Mouse (Mus musculus) stomach, embryonic 16.5 days (tissue): ENCODE data around the gene Ccm2. TPM values are rescaled to one million over a fixed set of nuclear protein-coding genes. Genes with fewer than 3 reads are reported as not detected.

ENCODE experiments used
- ATAC-seq: fragments of 200-750 bp; cut with Nextera tagmentation; 2 replicates; pipeline ENCODE4 v1.8.0; 2017; ENCODE audit warnings: moderate number of reproducible peaks, moderate TSS enrichment; ENCODE audit not compliant: insufficient read depth, low FRiP score
- H3K27ac ChIP-seq: fragments of 300-500 bp; sonication (generic); 2 replicates; pipeline ENCODE4 v1.5.1; 2014; ENCODE audit warnings: low read length
- H3K27me3 ChIP-seq: fragments of 300-500 bp; sonication (generic); 2 replicates; pipeline ENCODE4 v1.6.1; 2014; ENCODE audit warnings: low read length, control low read depth, mixed read lengths; ENCODE audit not compliant: control insufficient read depth, insufficient read depth
- H3K36me3 ChIP-seq: fragments of 300-500 bp; sonication (generic); 2 replicates; pipeline ENCODE4 v1.6.1; 2014; ENCODE audit warnings: low read length; ENCODE audit not compliant: control insufficient read depth, insufficient read depth
- H3K4me1 ChIP-seq: fragments of 300-500 bp; sonication (generic); 2 replicates; pipeline ENCODE4 v1.6.1; 2014; ENCODE audit warnings: low read length, control low read depth, mixed read lengths; ENCODE audit not compliant: control insufficient read depth, insufficient read depth
- H3K4me2 ChIP-seq: fragments of 300-500 bp; sonication (generic); 2 replicates; pipeline ENCODE4 v1.6.1; 2014; ENCODE audit warnings: low read depth, low read length, mixed read lengths
- H3K4me3 ChIP-seq: fragments of 300-500 bp; sonication (generic); replicated peaks from 2 replicates; pipeline ENCODE4 v1.5.1; 2014; ENCODE audit warnings: mild to moderate bottlenecking, low read length
- H3K9ac ChIP-seq: fragments of 300-500 bp; sonication (generic); 2 replicates; pipeline ENCODE4 v1.6.1; 2014; ENCODE audit warnings: low read length
- H3K9me3 ChIP-seq: fragments of 300-500 bp; sonication (generic); replicated peaks from 2 replicates; pipeline ENCODE4 v1.6.1; 2016; ENCODE audit warnings: low read length, control low read depth; ENCODE audit not compliant: control insufficient read depth
- WGBS: fragments of 180-500 bp; shearing (Covaris S2); extraction: QIAGEN DNeasy Blood & Tissue Kit; methylation state at CpG from one replicate; pipeline ENCODE4 v1.1.7; 2014; 5-methylcytosine and 5-hydroxymethylcytosine counted together
- polyA plus RNA-seq: library from polyadenylated mRNA; unstranded; fragments of >200 nt; fragmentation: Nextera tagmentation; extraction: Ambion mirVana; gene quantifications from 2 replicates; pipeline ENCODE4 v1.2.1, GENCODE M21; 2015

Ccm2 gene
- polyA plus RNA-seq, 1 experiment from 2014 or later: 66.5 TPM

DNA sequence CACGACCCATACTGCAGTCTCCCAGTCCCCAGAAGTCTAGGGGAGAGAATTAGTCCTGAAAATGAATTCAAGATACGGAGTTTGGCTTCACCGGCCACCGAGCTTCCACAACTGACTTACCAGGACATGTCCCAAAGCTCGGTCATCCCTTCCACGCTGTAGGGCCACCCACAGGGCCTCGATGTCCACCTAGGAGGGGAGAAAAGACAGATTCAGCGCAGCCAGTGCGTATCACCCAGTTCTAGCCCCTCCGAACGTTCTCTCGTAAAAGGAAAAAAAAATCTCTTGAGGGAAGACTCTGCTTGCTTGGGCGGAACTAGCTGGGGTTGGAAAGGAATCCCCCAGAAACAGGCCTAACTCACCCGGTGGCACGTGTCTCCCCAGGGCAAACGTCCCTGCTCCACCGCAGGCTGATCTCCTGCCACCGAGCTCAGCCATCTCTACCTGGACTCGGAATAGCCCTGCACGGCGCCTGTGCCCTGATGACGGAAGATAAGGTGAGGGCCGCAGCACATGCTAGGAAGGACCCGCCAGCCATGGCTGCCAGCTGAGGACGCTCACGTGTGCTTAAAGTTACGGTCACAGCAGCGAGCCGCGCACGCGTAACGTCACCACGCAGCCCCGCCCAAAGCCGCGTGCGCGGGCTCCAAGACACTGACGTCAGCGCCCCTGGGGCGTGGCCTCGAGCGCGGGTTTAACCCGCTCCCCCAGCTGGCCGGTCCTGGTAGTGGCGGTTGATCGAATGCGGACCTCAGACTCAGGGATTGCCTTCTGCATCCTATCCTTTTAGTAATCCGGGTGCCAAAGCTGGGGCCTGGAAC lies 18.3 kb upstream of the Ccm2 start:
- under 1% methylated on average over 51 of the region's 51 CpGs for WGBS
- peak overlapping the region; percentile 78 for H3K4me3 ChIP-seq
- peak; percentile 97 for ATAC-seq
- peak overlapping the region; percentile 83 for H3K4me2 ChIP-seq
- no peaks in the 10 kb centered on the region for H3K9me3 ChIP-seq
- no peaks in the 10 kb centered on the region for H3K27me3 ChIP-seq
- H3K36me3 ChIP-seq: peaks cover 31% of the 10 kb centered on the region
- H3K4me1 ChIP-seq: peaks cover 10% of the 10 kb centered on the region
- H3K9ac ChIP-seq: peak overlapping the region; percentile 92
- H3K27ac ChIP-seq: peak overlapping the region; percentile 89

DNA sequence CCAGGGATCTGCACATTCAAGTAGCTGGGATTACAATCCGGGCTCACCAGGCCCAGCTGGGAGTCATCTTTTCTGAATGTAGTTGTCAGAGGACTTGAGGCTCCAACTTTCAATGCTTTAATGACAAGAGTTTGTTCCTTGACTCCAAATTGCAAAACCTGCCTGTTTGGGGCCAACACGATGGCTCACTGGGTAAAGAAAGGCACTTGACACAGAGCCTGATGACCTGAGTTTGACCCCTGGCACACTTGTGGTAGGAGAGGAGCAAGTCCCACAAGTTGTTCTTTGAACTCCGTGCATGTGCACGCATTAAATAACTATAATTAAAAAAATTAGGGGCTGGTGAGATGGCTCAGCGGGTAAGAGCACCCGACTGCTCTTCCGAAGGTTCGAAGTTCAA lies 16.7 kb upstream of the Ccm2 start:
- Histone ChIP-seq H3K27me3 (no peaks in the 10 kb centered on the region), H3K4me1 (peaks cover 10% of the 10 kb centered on the region), H3K4me2 (no peak overlapping the region), H3K36me3 (peaks cover 16% of the 10 kb centered on the region), H3K9me3 (no peaks in the 10 kb centered on the region), H3K9ac (no peak overlapping the region), H3K27ac (no peak overlapping the region), H3K4me3 (no peak overlapping the region)
- no peak for ATAC-seq
- WGBS: 92% methylated on average over 8 of the region's 8 CpGs

DNA sequence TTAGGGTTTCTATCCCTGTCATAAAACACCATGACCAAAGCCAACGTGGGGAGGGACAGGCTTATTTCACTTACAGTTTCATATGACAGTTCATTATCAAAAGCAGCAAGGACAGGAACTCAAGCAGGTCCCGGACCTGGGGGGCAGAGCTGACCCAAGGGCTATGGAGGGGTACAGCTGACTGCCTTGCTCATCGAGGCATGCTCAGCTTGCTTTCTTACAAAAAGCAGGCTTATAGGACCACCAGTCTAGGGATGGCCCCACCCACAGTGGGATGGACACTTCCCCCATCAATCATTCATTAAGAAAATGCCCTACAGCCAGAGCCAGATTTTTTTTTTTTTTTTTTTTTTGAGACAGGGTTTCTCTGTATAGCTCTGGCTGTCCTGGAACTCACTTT lies 15.9 kb upstream of the Ccm2 start:
- Histone ChIP-seq H3K9me3 (no peaks in the 10 kb centered on the region), H3K9ac (no peak overlapping the region), H3K4me2 (no peak overlapping the region), H3K4me1 (peaks cover 10% of the 10 kb centered on the region), H3K27me3 (no peaks in the 10 kb centered on the region), H3K36me3 (peaks cover 9% of the 10 kb centered on the region), H3K4me3 (no peak overlapping the region), H3K27ac (no peak overlapping the region)
- 92% methylated on average over 3 of the region's 3 CpGs for WGBS
- ATAC-seq: no peak

DNA sequence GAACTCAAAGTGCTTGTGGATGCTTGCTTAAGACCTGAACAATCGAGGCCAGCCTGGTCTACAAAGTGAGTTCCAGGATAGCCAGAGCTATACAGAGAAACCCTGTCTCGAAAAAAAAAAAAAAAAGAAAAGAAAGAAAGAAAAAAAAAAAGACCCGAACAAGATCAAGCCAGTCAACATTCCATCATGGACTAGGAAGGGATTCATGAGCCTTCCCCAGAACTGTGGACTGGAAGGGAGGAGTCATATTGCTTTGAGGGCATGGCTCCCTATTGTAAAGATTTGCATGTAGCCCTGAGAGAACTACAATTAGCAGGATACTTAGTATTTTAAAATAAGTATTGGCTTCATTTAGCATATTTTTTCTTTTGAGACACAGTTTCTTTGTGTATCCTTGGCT lies 2.0 kb upstream of the Ccm2 start:
- no peak for ATAC-seq
- H3K27me3 ChIP-seq: no peaks in the 10 kb centered on the region
- no peak overlapping the region for H3K4me2 ChIP-seq
- H3K27ac ChIP-seq: no peak overlapping the region
- 76% methylated on average over 3 of the region's 3 CpGs for WGBS
- H3K4me3 ChIP-seq: no peak overlapping the region
- H3K9ac ChIP-seq: no peak overlapping the region
- peaks cover 11% of the 10 kb centered on the region for H3K4me1 ChIP-seq
- H3K9me3 ChIP-seq: no peaks in the 10 kb centered on the region
- no peaks in the 10 kb centered on the region for H3K36me3 ChIP-seq

DNA sequence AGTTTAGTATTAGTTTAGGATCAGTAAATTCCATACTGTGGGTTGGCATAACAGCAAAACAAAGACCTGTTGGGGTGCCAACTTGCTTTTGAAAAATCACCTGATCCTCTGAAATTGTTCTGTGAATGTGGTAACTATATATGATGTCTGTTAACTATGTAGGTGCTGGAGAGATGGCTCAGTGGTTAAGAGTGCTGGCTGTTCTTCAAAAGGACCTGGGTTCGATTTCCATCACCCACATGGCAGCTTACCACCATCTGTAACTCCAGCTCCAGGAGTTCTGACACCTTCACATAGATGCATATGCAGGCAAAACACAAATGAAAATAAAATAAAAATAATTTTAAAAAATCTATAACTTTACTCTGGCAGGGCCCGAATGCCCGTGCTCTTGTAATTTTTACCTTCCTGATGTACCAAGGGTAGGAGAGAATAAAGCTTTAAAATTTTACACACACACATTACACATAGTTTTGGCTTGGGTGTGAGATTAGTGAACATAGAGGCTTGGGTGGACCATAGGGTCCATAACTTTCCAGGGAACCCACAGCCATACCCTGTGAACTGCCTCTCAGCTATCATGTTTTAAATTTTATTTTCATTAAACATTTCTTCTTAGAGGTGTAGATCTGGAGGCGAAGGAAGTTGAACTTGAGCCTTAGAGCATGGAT lies 1.4 kb upstream of the Ccm2 start:
- H3K4me2 ChIP-seq: peak overlapping the region; percentile 64; the same call in 1 of the 2 replicates
- no peak overlapping the region for H3K9ac ChIP-seq
- 93% methylated on average over 4 of the region's 4 CpGs for WGBS
- H3K27me3 ChIP-seq: no peaks in the 10 kb centered on the region
- ATAC-seq: no peak
- H3K4me3 ChIP-seq: no peak overlapping the region
- peaks cover 13% of the 10 kb centered on the region for H3K4me1 ChIP-seq
- H3K27ac ChIP-seq: peak overlapping the region; percentile 99
- H3K9me3 ChIP-seq: no peaks in the 10 kb centered on the region
- H3K36me3 ChIP-seq: no peaks in the 10 kb centered on the region

DNA sequence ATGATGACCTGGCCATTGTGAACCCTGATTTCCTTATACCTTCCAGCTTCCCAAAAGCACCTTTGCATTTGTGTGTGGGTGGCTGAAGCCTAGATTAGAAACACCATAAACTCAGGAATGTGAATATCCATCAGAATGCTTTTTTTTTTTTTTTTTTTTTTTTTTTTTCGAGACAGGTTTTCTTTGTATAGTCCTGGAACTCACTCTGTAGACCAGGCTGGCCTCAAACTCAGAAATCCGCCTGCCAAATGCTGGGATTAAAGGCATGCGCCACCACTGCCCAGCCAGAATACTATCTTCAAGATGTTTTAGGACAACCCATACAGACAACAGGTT lies 862 bp upstream of the Ccm2 start:
- H3K27ac ChIP-seq: peak overlapping the region; percentile 99
- no peak for ATAC-seq

DNA sequence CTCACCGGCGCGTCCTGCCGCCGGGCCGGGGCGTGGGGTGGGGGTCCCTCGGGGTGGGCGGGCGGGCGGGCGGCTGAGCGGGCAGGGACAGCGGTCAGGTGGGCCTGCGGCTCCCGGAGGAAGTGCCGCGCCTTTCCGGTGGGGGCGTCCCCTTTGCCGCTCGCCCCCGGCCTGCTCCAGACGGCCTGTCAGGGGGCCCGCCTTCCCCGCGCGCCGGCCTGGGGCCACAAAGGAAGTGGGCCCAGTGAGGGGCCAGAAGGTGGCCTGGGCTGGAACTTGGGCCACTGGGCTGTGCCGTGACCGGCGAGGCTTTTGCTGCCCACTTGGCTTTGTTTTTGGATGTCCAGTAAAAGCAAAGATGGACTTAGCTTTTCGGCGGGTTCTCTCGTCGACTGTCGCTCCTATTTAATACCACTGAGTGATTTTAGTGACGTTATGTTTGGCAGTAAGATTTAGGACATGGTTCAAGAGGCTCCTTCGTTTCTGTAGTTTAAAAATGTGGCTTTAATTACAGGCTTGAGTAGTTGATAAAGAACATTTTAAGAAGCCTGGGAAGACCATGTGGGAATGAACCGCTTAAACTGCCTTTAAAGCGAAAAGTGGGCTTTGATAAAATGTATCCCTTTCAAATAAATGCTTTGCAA lies 472 bp downstream of the Ccm2 start:
- peak; percentile 69 for ATAC-seq
- Histone ChIP-seq H3K9me3 (no peaks in the 10 kb centered on the region), H3K27me3 (no peaks in the 10 kb centered on the region), H3K36me3 (no peaks in the 10 kb centered on the region), H3K27ac (peak overlapping the region; percentile 99), H3K9ac (peak overlapping the region; percentile 92), H3K4me2 (peak overlapping the region; percentile 67), H3K4me3 (peak overlapping the region; percentile 76), H3K4me1 (peaks cover 13% of the 10 kb centered on the region)
- WGBS: under 1% methylated on average over 41 of the region's 41 CpGs

More for the DNA sequence above, 862 bp upstream of the Ccm2 start:
- Histone ChIP-seq H3K27me3 (no peaks in the 10 kb centered on the region), H3K4me2 (peak overlapping the region; percentile 64), H3K4me1 (peaks cover 13% of the 10 kb centered on the region), H3K36me3 (no peaks in the 10 kb centered on the region), H3K9ac (peak overlapping the region; percentile 85), H3K9me3 (no peaks in the 10 kb centered on the region), H3K4me3 (peak overlapping the region; percentile 76)
- 25% methylated on average over 3 of the region's 3 CpGs for WGBS

DNA sequence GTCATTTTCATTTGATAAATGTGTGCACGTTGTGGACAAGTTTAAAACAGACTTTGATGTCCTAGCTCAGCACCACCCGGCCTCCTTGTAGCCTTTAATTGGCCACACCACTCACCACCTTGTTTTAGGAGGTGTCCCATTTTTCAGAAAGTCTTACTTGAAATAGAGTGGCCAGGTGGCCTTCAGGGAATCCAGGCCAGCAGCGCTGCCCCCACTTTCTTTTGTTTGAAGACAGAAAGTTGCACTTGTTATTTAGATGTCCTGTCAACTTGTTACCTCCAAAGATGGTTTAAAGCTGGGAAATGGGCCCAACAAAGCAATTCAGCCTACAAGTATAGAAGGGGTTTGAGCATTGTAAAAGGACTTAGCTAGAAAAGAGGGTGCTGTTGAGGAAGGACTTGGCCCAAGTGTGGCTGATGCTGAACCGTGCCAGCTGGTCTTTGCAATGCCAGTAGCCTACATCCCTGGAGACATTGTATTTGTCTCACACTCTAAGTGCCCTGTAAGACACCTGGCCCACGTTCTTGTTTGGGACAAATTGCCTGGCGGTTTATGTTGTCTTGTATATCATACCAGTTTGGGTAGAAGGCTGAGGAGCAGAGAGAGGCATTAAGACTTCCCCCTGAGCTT lies 1.1 kb downstream of the Ccm2 start:
- no peak for ATAC-seq
- Histone ChIP-seq H3K4me1 (peaks cover 13% of the 10 kb centered on the region), H3K27ac (peak overlapping the region; percentile 99; the same call in 1 of the 2 replicates), H3K9me3 (no peaks in the 10 kb centered on the region), H3K4me2 (peak overlapping the region; percentile 67), H3K4me3 (peak overlapping the region; percentile 76), H3K27me3 (no peaks in the 10 kb centered on the region), H3K36me3 (no peaks in the 10 kb centered on the region; the same call in 1 of the 2 replicates), H3K9ac (peak overlapping the region; percentile 92)
- WGBS: 25% methylated on average over 6 of the region's 6 CpGs
